Mouse (Mus musculus) embryonic facial prominence, embryonic 15.5 days (tissue): ENCODE measurements around the gene March6. TPM values are rescaled to one million over a fixed set of nuclear protein-coding genes. Genes with fewer than 3 reads are reported as not detected.

ENCODE experiments used
- ATAC-seq: fragments of 200-750 bp; cut with Nextera tagmentation; 2 replicates; pipeline ENCODE4 v1.8.0; 2017; ENCODE audit warnings: low read depth, moderate TSS enrichment; ENCODE audit not compliant: insufficient number of reproducible peaks, low FRiP score, low TSS enrichment
- H3K27ac ChIP-seq: fragments of 300-500 bp; sonication (generic); replicated peaks from 2 replicates; pipeline ENCODE4 v1.5.1; 2015; ENCODE audit warnings: mild to moderate bottlenecking, inconsistent platforms
- H3K27me3 ChIP-seq: fragments of 300-500 bp; sonication (generic); 2 replicates; pipeline ENCODE4 v1.6.1; 2015; ENCODE audit warnings: inconsistent platforms
- H3K36me3 ChIP-seq: fragments of 300-500 bp; sonication (generic); 2 replicates; pipeline ENCODE4 v1.6.1; 2015; ENCODE audit warnings: mild to moderate bottlenecking, inconsistent platforms
- H3K4me1 ChIP-seq: fragments of 300-500 bp; sonication (generic); 2 replicates; pipeline ENCODE4 v1.6.1; 2015; ENCODE audit warnings: inconsistent platforms
- H3K4me2 ChIP-seq: fragments of 300-500 bp; sonication (generic); replicated peaks from 2 replicates; pipeline ENCODE4 v1.6.1; 2015; ENCODE audit warnings: mild to moderate bottlenecking, inconsistent platforms
- H3K4me3 ChIP-seq: fragments of 300-500 bp; sonication (generic); replicated peaks from 2 replicates; pipeline ENCODE4 v1.5.1; 2015; ENCODE audit warnings: mild to moderate bottlenecking, inconsistent platforms
- H3K9ac ChIP-seq: fragments of 300-500 bp; sonication (generic); 2 replicates; pipeline ENCODE4 v1.6.1; 2015; ENCODE audit warnings: inconsistent platforms
- H3K9me3 ChIP-seq: fragments of 300-500 bp; sonication (generic); replicated peaks from 2 replicates; pipeline ENCODE4 v1.6.1; 2016; ENCODE audit warnings: inconsistent platforms
- WGBS: fragments of 180-500 bp; shearing (Covaris S2); methylation state at CpG from one replicate; pipeline ENCODE4 v1.1.7; 2015; 5-methylcytosine and 5-hydroxymethylcytosine counted together
- polyA plus RNA-seq: library from polyadenylated mRNA; unstranded; fragments of >200 nt; fragmentation: Nextera tagmentation; extraction: Ambion mirVana; gene quantifications from 2 replicates; pipeline ENCODE4 v1.2.1, GENCODE M21; 2015

The March6 gene
- polyA plus RNA-seq, 1 experiment from 2014 or later: 24.5 TPM

GRCm38 (mm10) chr15:31419037-31419436, 111.8 kb downstream of the March6 start:
- H3K9ac ChIP-seq: no peak overlapping the region
- H3K27ac ChIP-seq: no peak overlapping the region
- H3K36me3 ChIP-seq: no peaks in the 10 kb centered on the region
- no peak overlapping the region for H3K4me2 ChIP-seq
- no peaks in the 10 kb centered on the region for H3K4me1 ChIP-seq
- H3K4me3 ChIP-seq: no peak overlapping the region
- WGBS: 37% methylated on average over 9 of the region's 9 CpGs
- ATAC-seq: no peak
- H3K27me3 ChIP-seq: no peaks in the 10 kb centered on the region
- H3K9me3 ChIP-seq: no peaks in the 10 kb centered on the region

DNA sequence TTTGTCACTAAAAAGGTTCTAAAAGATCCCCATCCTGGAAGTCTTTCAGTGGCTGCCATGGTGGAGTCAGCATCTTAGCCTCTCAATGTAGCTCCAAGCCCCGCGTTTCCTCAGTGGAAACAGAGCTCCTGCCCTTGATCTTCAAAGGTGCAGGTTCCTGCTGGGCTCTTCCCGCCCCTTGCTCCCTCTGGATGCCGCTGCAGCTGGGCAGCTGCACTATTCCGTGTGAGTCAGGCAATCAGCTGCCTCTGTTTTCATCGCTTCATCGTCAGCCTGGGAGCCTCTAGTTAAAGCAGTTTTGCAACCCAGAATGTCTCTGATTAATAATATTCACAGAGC, 112.2 kb downstream of the March6 start:
- 35% methylated on average over 7 of the region's 7 CpGs for WGBS
- Histone ChIP-seq H3K4me2 (no peak overlapping the region), H3K4me1 (no peaks in the 10 kb centered on the region), H3K4me3 (no peak overlapping the region), H3K27me3 (no peaks in the 10 kb centered on the region), H3K9ac (no peak overlapping the region), H3K36me3 (no peaks in the 10 kb centered on the region), H3K27ac (no peak overlapping the region), H3K9me3 (no peaks in the 10 kb centered on the region)
- ATAC-seq: no peak

DNA sequence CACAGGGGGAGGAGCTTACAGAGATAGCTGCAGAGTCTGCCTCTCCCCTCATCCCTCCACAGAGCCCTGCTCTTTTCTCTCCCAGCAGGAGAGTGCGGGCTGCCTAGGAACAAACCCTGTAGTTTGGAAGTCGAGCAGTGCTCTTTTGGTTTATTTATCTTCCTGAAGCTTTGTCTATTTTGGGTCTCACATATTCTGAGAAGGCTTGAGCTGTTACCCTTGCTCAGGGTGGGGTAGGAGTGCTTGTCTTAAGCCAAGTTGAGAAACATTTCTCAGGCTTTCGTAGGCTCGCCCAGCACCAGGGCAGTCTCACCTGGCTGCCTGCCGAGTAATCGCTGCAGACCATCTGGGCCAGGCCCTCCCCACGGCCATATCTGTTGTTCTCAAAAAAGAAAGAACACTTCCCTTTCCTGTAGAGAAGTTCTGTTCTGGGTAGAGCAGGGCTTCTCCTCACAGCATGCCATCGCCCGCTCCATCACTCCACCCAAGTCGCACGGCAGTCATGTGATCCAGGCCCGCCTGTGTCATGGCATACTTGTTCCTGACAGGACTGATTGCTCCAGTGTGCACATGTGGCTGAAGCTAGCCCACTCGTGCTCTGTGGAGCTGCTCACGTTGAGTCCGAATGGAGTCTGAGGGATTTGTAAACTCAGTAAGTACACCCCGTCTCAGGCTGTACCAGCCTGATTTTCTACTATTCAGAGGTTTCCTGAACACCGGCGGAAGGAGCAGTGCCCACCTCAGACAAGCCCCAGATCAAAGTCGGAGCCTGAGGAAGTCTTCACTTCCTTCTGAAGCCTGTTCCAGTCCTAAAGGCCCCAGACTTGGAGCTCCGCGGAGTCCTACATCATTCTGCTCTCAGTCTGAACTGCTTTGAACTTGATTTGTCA, 112.8 kb downstream of the March6 start:
- no peak overlapping the region for H3K27ac ChIP-seq
- peak; percentile 54 for ATAC-seq
- no peaks in the 10 kb centered on the region for H3K9me3 ChIP-seq
- no peak overlapping the region for H3K9ac ChIP-seq
- WGBS: 59% methylated on average over 21 of the region's 21 CpGs
- no peaks in the 10 kb centered on the region for H3K4me1 ChIP-seq
- H3K4me2 ChIP-seq: no peak overlapping the region
- no peaks in the 10 kb centered on the region for H3K36me3 ChIP-seq
- H3K27me3 ChIP-seq: no peaks in the 10 kb centered on the region
- no peak overlapping the region for H3K4me3 ChIP-seq

GRCm38 (mm10) chr15:31417409-31417795, 113.5 kb downstream of the March6 start:
- Histone ChIP-seq H3K27ac (no peak overlapping the region), H3K36me3 (no peaks in the 10 kb centered on the region), H3K27me3 (no peaks in the 10 kb centered on the region), H3K4me1 (no peaks in the 10 kb centered on the region), H3K9me3 (no peaks in the 10 kb centered on the region), H3K4me3 (no peak overlapping the region), H3K9ac (no peak overlapping the region), H3K4me2 (no peak overlapping the region)
- WGBS: 74% methylated on average over 6 of the region's 6 CpGs
- no peak for ATAC-seq

DNA sequence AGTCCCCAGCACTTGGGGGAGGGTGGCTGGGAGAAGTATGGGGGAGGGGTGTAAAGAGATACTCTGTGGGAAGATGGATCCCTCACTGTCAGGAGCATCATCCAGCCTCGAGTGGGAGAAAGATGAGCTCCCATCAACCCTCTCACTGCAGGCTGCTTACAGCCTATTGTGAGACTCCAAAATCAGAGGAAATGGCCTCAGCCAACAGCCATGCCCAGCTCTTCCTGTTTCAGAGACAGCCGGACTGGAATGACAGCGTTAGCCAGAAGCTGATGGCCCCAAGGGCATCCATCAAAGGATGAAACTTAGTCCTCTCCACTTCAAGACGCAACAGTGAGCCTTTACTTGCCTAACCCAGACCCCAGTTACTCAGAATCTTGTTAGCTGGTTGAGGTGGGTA, 115.7 kb downstream of the March6 start:
- no peak for ATAC-seq
- no peak overlapping the region for H3K27ac ChIP-seq
- 54% methylated on average over 4 of the region's 4 CpGs for WGBS
- no peak overlapping the region for H3K9ac ChIP-seq
- no peaks in the 10 kb centered on the region for H3K27me3 ChIP-seq
- no peaks in the 10 kb centered on the region for H3K9me3 ChIP-seq
- no peaks in the 10 kb centered on the region for H3K4me1 ChIP-seq
- no peaks in the 10 kb centered on the region for H3K36me3 ChIP-seq
- no peak overlapping the region for H3K4me2 ChIP-seq
- H3K4me3 ChIP-seq: no peak overlapping the region

DNA sequence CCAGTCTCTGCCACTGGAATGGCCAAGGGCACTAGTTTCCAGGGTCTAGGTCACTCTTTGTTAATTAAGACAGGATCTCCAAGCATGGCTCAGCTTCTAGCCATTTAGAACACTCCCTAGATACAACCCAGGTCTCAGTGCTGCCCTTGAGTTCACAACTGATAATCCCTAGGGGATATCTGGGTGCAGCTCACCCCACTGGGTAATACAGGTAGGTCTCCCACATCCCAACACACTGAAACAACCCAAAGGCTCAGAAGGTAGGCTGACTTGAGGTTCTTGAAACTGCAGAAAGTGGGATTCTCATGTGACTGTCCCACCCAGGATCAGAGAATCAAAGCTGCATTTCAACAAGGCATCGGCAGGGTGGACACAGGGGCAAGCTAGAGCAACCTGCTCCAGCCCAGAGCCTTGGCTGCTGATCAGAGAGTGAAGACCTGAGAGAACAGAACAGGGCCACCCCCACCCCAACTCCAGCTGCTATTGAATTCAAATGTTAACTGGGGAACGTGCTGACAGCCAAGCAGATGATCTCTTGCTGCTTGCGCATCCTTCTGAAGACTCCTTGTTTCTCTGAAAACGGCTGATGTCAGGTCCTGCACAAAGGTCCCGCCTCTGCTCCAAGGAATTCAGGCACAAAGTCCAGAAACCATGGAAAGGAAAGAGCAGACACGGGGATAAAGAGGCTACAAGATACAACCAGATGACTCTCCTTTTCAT, 116.5 kb downstream of the March6 start:
- no peaks in the 10 kb centered on the region for H3K4me1 ChIP-seq
- no peak for ATAC-seq
- H3K27ac ChIP-seq: no peak overlapping the region
- no peaks in the 10 kb centered on the region for H3K9me3 ChIP-seq
- H3K36me3 ChIP-seq: no peaks in the 10 kb centered on the region
- no peaks in the 10 kb centered on the region for H3K27me3 ChIP-seq
- H3K4me3 ChIP-seq: no peak overlapping the region
- H3K4me2 ChIP-seq: no peak overlapping the region
- 46% methylated on average over 6 of the region's 6 CpGs for WGBS
- no peak overlapping the region for H3K9ac ChIP-seq

GRCm38 (mm10) chr15:31413662-31414061, 117.2 kb downstream of the March6 start:
- Histone ChIP-seq H3K27ac (no peak overlapping the region), H3K36me3 (no peaks in the 10 kb centered on the region), H3K4me1 (no peaks in the 10 kb centered on the region), H3K4me3 (no peak overlapping the region), H3K4me2 (no peak overlapping the region), H3K9me3 (no peaks in the 10 kb centered on the region), H3K9ac (no peak overlapping the region), H3K27me3 (no peaks in the 10 kb centered on the region)
- WGBS: 88% methylated on average over 6 of the region's 6 CpGs
- ATAC-seq: no peak

DNA sequence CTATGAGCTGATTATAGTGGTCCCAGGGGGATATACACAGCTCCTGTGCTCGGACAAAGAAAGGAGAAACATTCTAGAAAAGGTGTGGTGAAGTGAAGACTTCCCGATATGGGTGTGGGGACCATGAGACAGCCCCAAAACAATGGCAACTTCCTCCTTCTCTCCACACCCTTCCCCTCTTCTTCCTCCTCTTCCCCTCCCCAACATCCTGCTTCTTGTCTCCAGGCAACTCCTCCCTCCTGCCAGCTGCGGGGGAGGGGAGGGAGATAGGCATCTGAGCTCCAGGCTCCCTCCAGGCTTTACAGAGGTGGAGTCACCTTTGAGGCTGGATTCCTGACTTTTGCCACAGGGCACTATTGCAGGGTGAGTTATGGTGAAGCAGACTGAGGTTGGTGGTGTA, 117.9 kb downstream of the March6 start:
- no peak for ATAC-seq
- no peaks in the 10 kb centered on the region for H3K36me3 ChIP-seq
- H3K27ac ChIP-seq: no peak overlapping the region

GRCm38 (mm10) chr15:31412436-31412835, 118.4 kb downstream of the March6 start:
- Histone ChIP-seq H3K4me3 (no peak overlapping the region), H3K27me3 (no peaks in the 10 kb centered on the region), H3K9ac (no peak overlapping the region), H3K9me3 (no peaks in the 10 kb centered on the region), H3K27ac (no peak overlapping the region), H3K4me2 (no peak overlapping the region), H3K36me3 (no peaks in the 10 kb centered on the region), H3K4me1 (no peaks in the 10 kb centered on the region)
- 70% methylated on average over 6 of the region's 6 CpGs for WGBS
- ATAC-seq: no peak

More for the DNA sequence above, 117.9 kb downstream of the March6 start:
- Histone ChIP-seq H3K4me3 (no peak overlapping the region), H3K4me1 (no peaks in the 10 kb centered on the region), H3K27me3 (no peaks in the 10 kb centered on the region), H3K9me3 (no peaks in the 10 kb centered on the region), H3K4me2 (no peak overlapping the region), H3K9ac (no peak overlapping the region)
- 33% methylated on average over 3 of the region's 3 CpGs for WGBS

- Histone ChIP-seq H3K36me3 (no peaks in the 10 kb centered on the region), H3K27me3 (no peaks in the 10 kb centered on the region), H3K4me2 (no peak overlapping the region), H3K4me3 (no peak overlapping the region), H3K9ac (no peak overlapping the region), H3K27ac (no peak overlapping the region), H3K4me1 (no peaks in the 10 kb centered on the region), H3K9me3 (no peaks in the 10 kb centered on the region)
- 76% methylated on average over 4 of the region's 4 CpGs for WGBS
- ATAC-seq: no peak
Measured at GRCm38 (mm10) chr15:31407490-31407889, 123.4 kb downstream of the March6 start.

- Histone ChIP-seq H3K4me2 (no peak overlapping the region), H3K9ac (no peak overlapping the region), H3K36me3 (no peaks in the 10 kb centered on the region), H3K27ac (no peak overlapping the region), H3K27me3 (no peaks in the 10 kb centered on the region), H3K4me3 (no peak overlapping the region), H3K4me1 (no peaks in the 10 kb centered on the region), H3K9me3 (no peaks in the 10 kb centered on the region)
- WGBS: 84% methylated on average over 5 of the region's 5 CpGs
- no peak for ATAC-seq
Measured at GRCm38 (mm10) chr15:31406881-31407280, 124.0 kb downstream of the March6 start.
